Mouse (Mus musculus) left cerebral cortex, postnatal 10 days (tissue): ENCODE data around the gene Plppr2. TPM values are rescaled to one million over a fixed set of nuclear protein-coding genes. Genes with fewer than 3 reads are reported as not detected.

Experiments
- DNase-seq, 2 experiments: peaks; one replicate each; pipeline ENCODE4 v3.0.0; 2021 to 2022; ENCODE audit warnings: low spot score in 2 of 2, mixed read lengths in 1 of 2; ENCODE audit errors: extremely low spot score in 1 of 2
- intact Hi-C: fragments of 180-260 bp; cut with DNase I; formaldehyde crosslinking; loops from one replicate; pipeline ENCODE4 v1.15.1; 2025
- total RNA-seq, 2 experiments: library from RNA; stranded (reverse); gene quantifications; 2 replicates each; pipeline ENCODE4 v1.2.3; 2021

Gene Plppr2
- total RNA-seq: 100 to 1,000 TPM; 259 to 269 TPM

DNA sequence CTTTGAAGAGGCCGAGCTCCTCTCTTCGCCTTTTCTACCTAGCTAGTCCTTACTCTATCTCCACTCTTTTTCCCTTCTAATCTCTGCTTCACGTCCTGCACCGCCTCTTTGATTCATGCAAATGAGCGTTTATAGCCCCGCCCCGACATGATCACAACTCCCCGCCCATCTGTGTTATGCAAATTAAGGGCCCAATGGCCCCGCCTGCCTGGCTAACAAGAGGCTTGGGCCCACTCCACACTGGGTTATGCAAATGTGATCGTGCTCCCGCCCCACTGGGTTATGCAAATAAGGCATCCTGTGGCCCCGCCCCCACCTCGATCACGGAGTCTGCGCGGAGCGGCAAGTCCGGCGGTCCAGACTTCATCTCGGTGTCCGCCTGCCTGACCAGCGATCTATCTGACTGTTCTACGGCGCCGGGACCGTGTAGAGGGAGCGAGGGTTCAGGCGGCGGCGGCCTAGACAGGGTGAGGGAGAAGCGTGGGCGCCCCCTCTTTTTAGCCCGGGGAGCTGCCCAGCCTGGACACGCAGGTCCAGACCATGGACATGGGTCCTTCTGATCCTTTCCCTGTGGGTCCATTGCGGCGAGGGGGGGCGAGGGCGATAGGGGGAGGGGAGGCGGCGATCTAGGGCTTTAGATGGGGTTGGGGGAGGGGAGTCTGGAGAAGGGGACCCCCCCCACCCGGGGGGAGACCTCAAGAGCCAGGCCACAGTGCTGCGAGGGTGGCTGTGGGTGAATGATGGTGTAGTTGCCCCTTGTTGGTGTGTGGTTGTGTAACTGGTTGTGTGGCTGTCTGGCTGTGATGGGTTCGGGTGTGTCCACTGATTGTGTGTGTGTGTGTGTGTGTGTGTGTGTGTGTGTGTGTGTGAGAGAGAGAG, at the start of gene Plppr2:
Gene Plppr2, plus strand, starts transcription at position 342 of the 879 bp plus-strand sequence.
- intact Hi-C loops: no loop called here
- DNase-seq: peak; percentile 97 to 99

DNA sequence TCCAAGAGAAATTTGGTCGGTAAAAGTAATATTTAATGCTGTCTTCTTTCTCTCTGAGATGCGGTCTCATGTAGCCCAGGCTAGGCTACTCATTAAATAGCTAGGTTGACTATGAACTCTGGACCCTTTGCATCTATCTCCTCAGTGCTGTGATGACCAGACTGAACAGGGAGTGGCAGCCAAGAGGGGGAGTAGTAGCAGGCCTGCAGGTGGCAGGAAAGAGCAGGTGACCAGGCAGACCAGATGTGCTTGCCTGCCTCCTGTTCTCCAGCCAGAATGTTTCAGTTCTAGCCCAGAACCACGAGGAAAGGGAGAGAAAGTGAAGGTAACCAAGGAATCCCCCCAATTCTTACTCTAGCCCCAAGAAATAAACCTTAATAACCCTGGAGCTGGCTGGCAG, 47.6 kb upstream of the Plppr2 start:
- DNase-seq: no peak
- intact Hi-C loops: no loop called here

- intact Hi-C loops: no loop called here
- DNase-seq: peak; percentile 75 to 76
Measured at GRCm38 (mm10) chr9:21901223-21901820, 35.5 kb upstream of the Plppr2 start.

DNA sequence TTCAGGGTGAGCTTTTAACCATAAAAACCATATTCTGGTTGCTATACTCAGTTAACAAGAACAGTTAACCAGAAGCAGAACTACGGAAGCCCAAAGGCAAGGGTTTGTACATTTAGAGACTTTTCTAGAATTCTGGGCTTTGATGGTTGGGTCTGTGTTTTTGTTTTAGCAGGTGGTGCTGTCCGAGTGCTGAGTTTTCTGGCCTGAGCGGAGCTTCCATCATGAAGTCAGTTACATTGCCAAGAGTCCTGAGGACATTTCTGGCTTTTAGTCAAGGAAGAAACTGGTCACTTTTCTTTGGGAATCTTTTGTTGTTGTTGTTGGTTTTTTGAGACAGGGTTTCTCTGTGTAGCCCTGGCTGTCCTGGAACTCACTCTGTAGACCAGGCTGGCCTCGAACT, 32.8 kb upstream of the Plppr2 start:
- DNase-seq: no peak
- intact Hi-C loops: no loop called here

GRCm38 (mm10) chr9:21908216-21908615, 28.6 kb upstream of the Plppr2 start:
- intact Hi-C loops: no loop called here
- DNase-seq: no peak

GRCm38 (mm10) chr9:21909474-21910223, 27.2 kb upstream of the Plppr2 start:
- intact Hi-C loops: no loop called here

GRCm38 (mm10) chr9:21916851-21917492, 19.9 kb upstream of the Plppr2 start:
- intact Hi-C loops: no loop called here
- no peak for DNase-seq

More at GRCm38 (mm10) chr9:21909474-21910223, 27.2 kb upstream of the Plppr2 start:
- DNase-seq: no peak

DNA sequence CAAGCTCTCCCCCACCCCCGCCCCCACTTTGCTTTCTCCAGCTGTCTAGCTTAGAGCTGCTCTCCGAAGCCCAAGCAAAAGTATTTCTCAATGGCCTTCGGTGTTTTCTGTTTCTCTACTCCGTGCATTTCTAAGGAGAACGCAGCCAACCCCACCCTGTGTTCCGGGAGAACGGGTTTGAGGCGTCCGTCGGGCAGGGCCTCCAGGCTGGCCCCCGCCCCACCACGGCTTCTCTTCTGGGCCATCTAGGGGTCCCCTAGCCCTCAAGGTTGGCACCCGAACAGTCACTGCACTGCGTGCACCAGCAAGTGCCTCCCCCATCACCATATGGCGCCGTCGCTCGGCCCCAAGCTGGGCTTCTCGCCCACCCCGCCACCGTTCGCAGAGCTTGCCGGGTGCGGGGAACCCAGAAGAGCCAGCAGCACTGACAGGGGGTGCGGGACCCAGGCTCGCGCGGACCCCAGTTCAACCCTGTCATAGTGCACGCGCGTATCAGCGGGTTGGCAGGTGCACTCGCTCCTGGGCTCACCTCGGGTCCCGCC, 19.3 kb upstream of the Plppr2 start:
- intact Hi-C loops: no loop called here

GRCm38 (mm10) chr9:21918035-21918592, 18.7 kb upstream of the Plppr2 start, which contains the start of gene Rab3d:
TSS of gene Rab3d (minus strand) at chr9:21918192.
- peak; percentile 85 to 94 for DNase-seq
- intact Hi-C loops: no loop called here

More for the DNA sequence above, 19.3 kb upstream of the Plppr2 start:
- peak; percentile 75 to 81 for DNase-seq

GRCm38 (mm10) chr9:21918692-21919384, 18.0 kb upstream of the Plppr2 start:
- DNase-seq: no peak
- intact Hi-C loops: no loop called here

GRCm38 (mm10) chr9:21923036-21923435, 13.8 kb upstream of the Plppr2 start:
- intact Hi-C loops: no loop called here

DNA sequence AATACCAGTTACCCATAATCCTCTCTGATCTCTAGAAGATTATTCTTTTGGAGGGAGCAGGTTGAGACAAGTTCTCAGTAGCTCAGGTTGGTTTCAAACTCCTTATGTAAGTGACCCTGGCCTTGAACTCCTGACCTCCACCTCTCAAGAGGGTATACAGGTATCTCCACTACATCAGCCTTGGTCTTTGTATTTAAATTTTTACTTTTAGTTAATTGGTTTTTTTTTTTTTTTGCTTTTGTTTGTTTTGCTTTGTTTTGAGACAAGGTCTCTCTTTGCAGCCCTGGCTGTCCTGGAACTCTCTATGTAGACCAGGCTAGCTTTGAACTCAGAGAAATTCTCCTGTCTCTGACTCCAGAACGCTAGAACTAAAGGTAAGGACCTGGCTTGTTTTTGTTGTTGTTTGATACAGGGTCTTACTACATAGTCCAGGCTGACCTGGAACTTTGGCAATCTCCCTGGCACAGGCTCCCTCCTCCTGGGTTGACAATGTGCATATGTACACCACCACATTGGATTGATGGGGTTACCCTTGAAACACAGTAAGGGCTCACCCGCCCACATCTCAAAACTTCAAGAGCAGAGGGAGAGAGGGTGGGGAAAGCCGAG, 13.2 kb upstream of the Plppr2 start:
- intact Hi-C loops: no loop called here
- DNase-seq: no peak

More at GRCm38 (mm10) chr9:21923036-21923435, 13.8 kb upstream of the Plppr2 start:
- DNase-seq: no peak

DNA sequence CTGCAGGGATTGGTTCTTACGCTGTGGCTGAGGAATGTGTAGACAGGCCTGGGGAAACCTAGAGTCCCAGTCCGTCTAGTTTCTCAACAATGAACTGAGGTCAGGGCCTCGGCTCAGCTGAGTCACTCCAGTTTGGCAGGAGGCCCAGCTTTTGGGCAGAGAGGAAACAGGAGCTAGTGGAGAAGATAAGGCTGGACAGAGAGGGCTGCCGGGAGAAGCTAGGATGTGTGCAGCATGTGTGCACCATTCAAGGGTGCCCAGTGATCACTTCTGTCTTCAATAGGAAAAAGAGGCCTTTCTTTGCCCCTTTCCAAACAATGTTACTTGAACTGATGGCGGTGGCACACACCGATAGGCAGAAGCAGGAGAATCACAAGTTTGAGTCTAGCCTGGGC, 12.7 kb upstream of the Plppr2 start:
- intact Hi-C loops: no loop called here
- DNase-seq: peak in 1 of 2 experiments; percentile 86

DNA sequence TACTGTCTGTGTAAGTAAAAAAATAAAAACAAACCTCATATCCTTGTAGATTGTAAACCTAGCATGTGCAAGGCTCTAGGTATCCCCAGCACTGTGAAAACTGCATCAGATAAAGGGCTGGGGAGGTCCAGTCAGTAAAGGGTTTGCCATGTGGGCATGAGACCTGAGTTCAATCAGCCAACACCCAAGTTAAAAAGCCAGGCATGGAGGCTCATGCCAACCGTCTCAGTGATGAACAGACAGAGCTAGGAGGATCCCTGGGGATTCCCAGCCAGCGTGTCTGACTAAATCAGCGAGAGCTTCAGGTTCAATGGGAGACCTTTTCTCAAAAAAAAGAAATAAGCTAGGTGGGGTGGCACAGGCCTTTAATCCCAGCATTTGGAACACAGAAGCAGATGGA, 11.8 kb upstream of the Plppr2 start:
- DNase-seq: no peak
- intact Hi-C loops: no loop called here

DNA sequence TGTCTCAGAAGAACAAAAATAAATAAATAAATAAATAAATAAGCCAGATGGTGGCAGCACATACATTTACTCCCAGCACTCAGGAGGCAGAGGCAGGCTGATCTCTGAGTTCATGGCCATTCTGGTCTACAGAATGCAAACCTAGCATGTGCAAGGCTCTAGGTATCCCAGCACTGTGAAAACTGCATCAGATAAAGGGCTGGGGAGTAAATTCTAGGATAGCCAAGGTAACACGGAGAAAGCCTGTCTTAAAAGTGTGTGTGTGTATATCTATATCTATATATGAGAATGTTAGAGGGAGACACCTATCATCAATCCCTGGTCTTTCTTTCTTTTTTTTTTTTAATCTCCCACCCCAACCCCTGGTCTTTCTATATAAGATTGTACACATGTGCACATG, 11.3 kb upstream of the Plppr2 start:
- no peak for DNase-seq
- intact Hi-C loops: no loop called here

GRCm38 (mm10) chr9:21926155-21926554, 10.7 kb upstream of the Plppr2 start:
- no peak for DNase-seq
- intact Hi-C loops: no loop called here

- no peak for DNase-seq
- intact Hi-C loops: no loop called here
Measured at GRCm38 (mm10) chr9:21926784-21927183, 10.0 kb upstream of the Plppr2 start.
